Mouse (Mus musculus): ENCODE measurements around the gene Trp53.
"Not testable (repeated sequence)": the region's sequence is repeated elsewhere in the genome, so short reads cannot be mapped to it uniquely, and the experiment has no call there.

The Trp53 gene

DNA sequence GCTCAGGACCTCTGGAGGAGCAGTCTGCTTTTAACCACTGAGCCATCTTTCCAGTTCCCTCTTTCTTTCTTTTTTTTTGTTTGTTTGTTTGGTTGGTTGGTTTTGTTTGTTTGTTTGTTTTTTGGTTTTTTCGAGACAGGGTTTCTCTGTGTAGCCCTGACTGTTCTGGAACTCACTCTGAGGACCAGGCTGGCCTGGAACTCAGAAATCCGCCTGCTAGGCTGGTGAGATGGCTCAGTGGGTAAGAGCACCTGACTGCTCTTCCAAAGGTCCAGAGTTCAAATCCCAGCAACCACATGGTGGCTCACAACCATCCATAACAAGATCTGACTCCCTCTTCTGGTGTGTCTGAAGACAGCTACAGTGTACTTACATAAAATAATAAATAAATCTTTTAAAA is 44.2 kb downstream of the Trp53 start:
- not testable (repeated sequence) for DNase-seq (ENCODE audit: low read depth, low spot score)

DNA sequence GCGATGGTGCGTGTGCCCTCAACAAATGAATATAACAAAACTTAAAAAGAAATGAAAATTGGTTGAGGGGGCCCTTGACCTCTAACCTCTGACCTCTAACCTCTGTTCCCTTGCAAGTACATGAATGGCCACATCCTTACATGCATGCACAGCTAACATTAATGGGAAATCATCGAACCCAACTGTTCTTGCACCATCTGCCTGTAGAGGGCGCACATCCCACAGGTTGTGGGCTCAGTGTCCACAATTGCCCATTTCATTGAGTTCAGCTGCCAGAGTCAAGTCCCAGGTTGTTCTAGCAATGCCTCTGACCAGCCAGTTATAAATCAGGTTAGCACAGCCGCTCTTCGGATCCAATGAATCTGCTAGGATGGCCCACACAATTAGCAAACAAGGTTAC is 48.1 kb downstream of the Trp53 start:
- DNase-seq (ENCODE audit: low read depth, low spot score), result peak; percentile 76

DNA sequence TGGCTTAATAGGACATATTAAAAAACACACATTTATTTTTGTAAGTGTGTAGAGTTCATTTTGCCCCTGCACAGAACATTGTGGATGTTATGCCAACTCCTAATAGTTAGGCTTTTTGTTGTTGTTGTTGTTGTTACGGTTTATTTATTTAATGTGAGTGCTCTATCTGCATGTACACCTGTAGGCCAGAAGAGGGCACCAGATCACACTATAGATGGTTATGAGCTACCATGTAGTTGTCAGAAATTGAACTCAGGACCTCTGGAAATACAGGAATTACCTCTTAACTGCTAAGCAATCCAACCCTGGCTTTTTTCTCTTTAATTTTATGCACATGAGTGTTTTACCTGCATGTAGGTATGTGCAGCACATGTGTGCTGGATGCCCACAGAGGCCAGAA is 49.6 kb downstream of the Trp53 start:
- no peak for DNase-seq (ENCODE audit: low read depth, low spot score)

DNA sequence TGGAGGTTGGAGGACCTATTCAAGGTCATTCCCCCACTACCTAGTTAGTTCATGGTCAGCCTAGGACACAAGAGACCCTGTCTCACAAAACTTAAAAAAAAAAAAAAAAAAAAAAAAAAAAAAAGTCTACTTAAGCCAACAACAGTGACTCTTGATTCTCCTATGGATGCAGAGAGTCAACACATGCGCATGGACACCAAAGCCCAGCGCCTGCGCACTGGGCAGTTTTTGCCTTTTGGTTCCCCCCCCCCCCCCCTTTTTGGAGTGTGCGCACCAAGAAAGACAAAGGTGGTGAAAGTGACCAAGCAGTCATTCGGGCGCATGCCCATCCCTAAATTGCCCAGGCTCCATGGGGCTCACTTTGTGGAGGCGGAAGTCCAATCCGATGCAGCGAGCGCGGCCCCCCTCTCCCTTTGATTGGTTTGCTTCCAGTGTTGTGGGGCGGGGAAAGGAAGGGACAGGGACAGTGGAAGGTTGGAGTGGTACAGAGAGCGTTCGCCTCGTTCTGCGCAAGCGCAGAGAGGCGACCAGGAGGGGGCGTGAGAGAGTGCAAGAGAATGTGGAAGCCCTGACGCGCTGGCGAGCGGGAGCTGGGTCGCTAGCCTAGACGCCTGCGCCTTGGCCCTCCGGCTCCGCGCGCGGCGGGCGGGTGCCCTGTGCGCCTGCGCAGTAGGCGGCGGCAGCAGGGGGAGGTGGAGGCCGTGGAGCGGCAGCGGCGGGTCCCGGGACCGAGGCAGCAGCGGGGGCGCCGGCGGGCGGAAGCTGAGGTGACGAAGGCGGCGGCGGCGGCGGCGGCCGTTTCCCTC is 52.3 kb downstream of the Trp53 start, which contains the start of gene Fxr2:
Gene Fxr2, plus strand, starts transcription at position 707 of the 806 bp plus-strand sequence.
- DNase-seq (ENCODE audit: low read depth, low spot score), result peak; percentile 100

DNA sequence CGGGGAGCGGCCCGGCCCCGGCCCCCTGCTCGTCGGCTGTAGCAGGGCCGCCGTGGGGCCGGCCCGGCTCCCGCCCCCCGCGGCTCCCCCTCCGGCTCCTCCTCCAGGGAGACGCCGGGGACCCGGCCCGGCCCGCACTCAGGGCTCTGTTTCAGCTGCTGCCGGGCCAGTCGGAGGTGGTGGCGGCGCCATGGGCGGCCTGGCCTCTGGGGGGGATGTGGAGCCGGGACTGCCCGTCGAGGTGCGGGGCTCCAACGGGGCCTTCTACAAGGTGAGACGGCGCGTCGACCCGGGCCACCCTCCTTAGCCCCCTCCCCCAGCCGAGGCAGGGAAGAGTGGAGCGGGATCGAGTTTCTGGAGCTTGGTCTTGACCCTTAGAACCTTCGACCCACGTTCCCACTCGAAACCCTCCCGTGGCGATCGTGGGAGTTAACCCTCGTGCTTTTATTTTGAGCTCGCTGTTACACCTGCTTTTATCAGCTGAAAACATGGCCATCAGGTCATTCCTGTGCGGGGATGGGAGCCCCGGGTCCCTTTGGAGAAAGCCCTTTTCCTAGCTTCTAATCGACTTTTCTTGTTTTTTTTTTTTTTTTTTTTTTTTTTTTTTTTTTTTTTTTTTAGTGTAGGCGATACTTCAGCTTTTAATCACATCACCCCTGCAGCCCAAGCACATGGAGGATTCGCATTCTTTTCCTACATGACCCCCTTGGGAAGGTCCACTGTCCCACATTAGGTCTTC is 53.1 kb downstream of the Trp53 start:
- peak; percentile 29 for DNase-seq (ENCODE audit: low read depth, low spot score)

DNA sequence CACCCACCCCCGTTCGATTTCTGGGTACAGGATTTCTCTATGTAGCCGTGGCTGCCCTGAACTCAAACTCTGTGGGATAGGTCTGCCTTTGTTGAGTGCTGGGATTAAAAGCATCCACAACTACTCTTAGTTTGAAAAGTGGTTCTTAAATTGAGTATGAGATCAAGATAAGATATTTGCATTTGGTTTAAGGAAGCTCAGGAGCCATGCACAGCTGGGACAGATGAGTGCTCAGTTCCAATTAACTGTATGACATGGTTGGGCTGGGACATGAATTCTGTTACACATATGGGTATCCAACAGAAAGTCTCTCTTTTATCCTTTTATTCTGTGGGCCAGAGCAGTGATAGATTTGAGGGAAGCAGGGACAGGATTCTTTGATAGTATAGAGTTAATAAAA is 55.3 kb downstream of the Trp53 start:
- no peak for DNase-seq (ENCODE audit: low read depth, low spot score)

All from embryo, embryonic 11.5 days (tissue).